Mouse (Mus musculus): ENCODE results near the gene Vsir. TPM values are rescaled to one million over a fixed set of nuclear protein-coding genes. Genes with fewer than 3 reads are reported as not detected.

Gene Vsir
- total and polyA plus RNA-seq, 3 experiments = 14.9 to 28.1 (median 20.9) TPM

- WGBS = 87% methylated on average over 4 of the region's 4 CpGs
- no peak for DNase-seq
- peak overlapping the region; percentile 60 for H3K27ac ChIP-seq
Observed at GRCm38 (mm10) chr10:60354003-60354325, 7.3 kb downstream of the Vsir start.

GRCm38 (mm10) chr10:60354881-60355677, 8.4 kb downstream of the Vsir start:
- Histone ChIP-seq H3K36me3 (ENCODE audit: control insufficient read depth, insufficient read depth, low read length) (no peaks in the 10 kb centered on the region), H3K9ac (ENCODE audit: low read depth, low read length) (no peak overlapping the region), H3K27me3 (ENCODE audit: control insufficient read depth, insufficient read depth, low read length) (no peaks in the 10 kb centered on the region), H3K4me3 (no peak overlapping the region), H3K27ac (peak overlapping the region; percentile 60), H3K79me2 (replicated peaks; ENCODE audit: control insufficient read depth, insufficient read depth, low read length) (no peaks in the 10 kb centered on the region), H3K4me1 (ENCODE audit: control insufficient read depth, insufficient read depth, low read length) (peaks cover 19% of the 10 kb centered on the region)
- TF ChIP-seq CTCF (IDR thresholded peaks at IDR 0.05) (no peak), POLR2A (IDR thresholded peaks at IDR 0.05; ENCODE audit: insufficient read depth, low read depth, low read length) (no peak), EP300 (IDR thresholded peaks at IDR 0.05; ENCODE audit: insufficient read depth, low read depth, low read length) (no peak)
- 50% methylated on average over 11 of the region's 11 CpGs for WGBS
- intact Hi-C loops (cut with DNase I) = loop anchor here (2.0 kb wide), 1 partner anchor 18 kb away; no protein-coding TSS in a partner anchor
- DNase-seq = no peak

More at GRCm38 (mm10) chr10:60354003-60354325, 7.3 kb downstream of the Vsir start:
- H3K4me1 ChIP-seq (ENCODE audit: control insufficient read depth, insufficient read depth, low read length) = peaks cover 24% of the 10 kb centered on the region
- no peak overlapping the region for H3K9ac ChIP-seq (ENCODE audit: low read depth, low read length)
- TF ChIP-seq EP300 (IDR thresholded peaks at IDR 0.05; ENCODE audit: insufficient read depth, low read depth, low read length) (no peak), CTCF (IDR thresholded peaks at IDR 0.05) (no peak), POLR2A (IDR thresholded peaks at IDR 0.05; ENCODE audit: insufficient read depth, low read depth, low read length) (no peak)
- no peak overlapping the region for H3K4me3 ChIP-seq
- no peaks in the 10 kb centered on the region for H3K27me3 ChIP-seq (ENCODE audit: control insufficient read depth, insufficient read depth, low read length)
- no peaks in the 10 kb centered on the region for H3K79me2 ChIP-seq (replicated peaks; ENCODE audit: control insufficient read depth, insufficient read depth, low read length)
- no peaks in the 10 kb centered on the region for H3K36me3 ChIP-seq (ENCODE audit: control insufficient read depth, insufficient read depth, low read length)
- intact Hi-C loops (cut with DNase I) = loop anchor here (2.0 kb wide), 1 partner anchor 19 kb away; no protein-coding TSS in a partner anchor

- TF ChIP-seq CTCF (IDR thresholded peaks at IDR 0.05) (no peak), POLR2A (IDR thresholded peaks at IDR 0.05; ENCODE audit: insufficient read depth, low read depth, low read length) (no peak), EP300 (IDR thresholded peaks at IDR 0.05; ENCODE audit: insufficient read depth, low read depth, low read length) (no peak)
- no peak overlapping the region for H3K4me3 ChIP-seq
- H3K4me1 ChIP-seq (ENCODE audit: control insufficient read depth, insufficient read depth, low read length) = peaks cover 12% of the 10 kb centered on the region
- H3K27me3 ChIP-seq (ENCODE audit: control insufficient read depth, insufficient read depth, low read length) = no peaks in the 10 kb centered on the region
- H3K79me2 ChIP-seq (replicated peaks; ENCODE audit: control insufficient read depth, insufficient read depth, low read length) = no peaks in the 10 kb centered on the region
- intact Hi-C loops (cut with DNase I) = no loop called here
- H3K36me3 ChIP-seq (ENCODE audit: control insufficient read depth, insufficient read depth, low read length) = no peaks in the 10 kb centered on the region
- 92% methylated on average over 4 of the region's 4 CpGs for WGBS
- no peak overlapping the region for H3K9ac ChIP-seq (ENCODE audit: low read depth, low read length)
- DNase-seq = no peak
- H3K27ac ChIP-seq = no peak overlapping the region
Observed at GRCm38 (mm10) chr10:60357441-60357840, 10.8 kb downstream of the Vsir start.

- no peak overlapping the region for H3K9ac ChIP-seq (ENCODE audit: low read depth, low read length)
- no peak overlapping the region for H3K27ac ChIP-seq
- 94% methylated on average over 14 of the region's 14 CpGs for WGBS
- H3K79me2 ChIP-seq (replicated peaks; ENCODE audit: control insufficient read depth, insufficient read depth, low read length) = no peaks in the 10 kb centered on the region
- no peaks in the 10 kb centered on the region for H3K27me3 ChIP-seq (ENCODE audit: control insufficient read depth, insufficient read depth, low read length)
- H3K4me3 ChIP-seq = no peak overlapping the region
- intact Hi-C loops (cut with DNase I) = no loop called here
- H3K36me3 ChIP-seq (ENCODE audit: control insufficient read depth, insufficient read depth, low read length) = no peaks in the 10 kb centered on the region
- no peak for DNase-seq
- TF ChIP-seq POLR2A (IDR thresholded peaks at IDR 0.05; ENCODE audit: insufficient read depth, low read depth, low read length) (no peak), CTCF (IDR thresholded peaks at IDR 0.05) (no peak), EP300 (IDR thresholded peaks at IDR 0.05; ENCODE audit: insufficient read depth, low read depth, low read length) (no peak)
- peaks cover 10% of the 10 kb centered on the region for H3K4me1 ChIP-seq (ENCODE audit: control insufficient read depth, insufficient read depth, low read length)
Observed at GRCm38 (mm10) chr10:60357901-60358300, 11.2 kb downstream of the Vsir start.

- no peak for TF ChIP-seq EP300 (IDR thresholded peaks at IDR 0.05; ENCODE audit: insufficient read depth, low read depth, low read length)
- TF ChIP-seq CTCF (IDR thresholded peaks at IDR 0.05) = no peak
- TF ChIP-seq POLR2A (IDR thresholded peaks at IDR 0.05; ENCODE audit: insufficient read depth, low read depth, low read length) = no peak
- intact Hi-C loops (cut with DNase I) = no loop called here
- no peak for DNase-seq
- no peak overlapping the region for H3K9ac ChIP-seq (ENCODE audit: low read depth, low read length)
- 74% methylated on average over 4 of the region's 4 CpGs for WGBS
- peaks cover 6% of the 10 kb centered on the region for H3K4me1 ChIP-seq (ENCODE audit: control insufficient read depth, insufficient read depth, low read length)
- no peaks in the 10 kb centered on the region for H3K79me2 ChIP-seq (replicated peaks; ENCODE audit: control insufficient read depth, insufficient read depth, low read length)
- H3K36me3 ChIP-seq (ENCODE audit: control insufficient read depth, insufficient read depth, low read length) = no peaks in the 10 kb centered on the region
- H3K27me3 ChIP-seq (ENCODE audit: control insufficient read depth, insufficient read depth, low read length) = no peaks in the 10 kb centered on the region
- H3K4me3 ChIP-seq = no peak overlapping the region
- no peak overlapping the region for H3K27ac ChIP-seq
Observed at GRCm38 (mm10) chr10:60358776-60359175, 12.1 kb downstream of the Vsir start.

GRCm38 (mm10) chr10:60361615-60362309, 15.1 kb downstream of the Vsir start:
- no peak for TF ChIP-seq CTCF (IDR thresholded peaks at IDR 0.05)
- no peak for TF ChIP-seq POLR2A (IDR thresholded peaks at IDR 0.05; ENCODE audit: insufficient read depth, low read depth, low read length)
- no peak for TF ChIP-seq EP300 (IDR thresholded peaks at IDR 0.05; ENCODE audit: insufficient read depth, low read depth, low read length)
- H3K36me3 ChIP-seq (ENCODE audit: control insufficient read depth, insufficient read depth, low read length) = no peaks in the 10 kb centered on the region
- no peak for DNase-seq
- WGBS = 68% methylated on average over 12 of the region's 12 CpGs
- no peaks in the 10 kb centered on the region for H3K27me3 ChIP-seq (ENCODE audit: control insufficient read depth, insufficient read depth, low read length)
- no peak overlapping the region for H3K9ac ChIP-seq (ENCODE audit: low read depth, low read length)
- intact Hi-C loops (cut with DNase I) = no loop called here
- no peak overlapping the region for H3K4me3 ChIP-seq
- peak overlapping the region; percentile 30; the same call in 1 of the 2 replicates for H3K27ac ChIP-seq
- H3K79me2 ChIP-seq (replicated peaks; ENCODE audit: control insufficient read depth, insufficient read depth, low read length) = no peaks in the 10 kb centered on the region
- peaks cover 5% of the 10 kb centered on the region for H3K4me1 ChIP-seq (ENCODE audit: control insufficient read depth, insufficient read depth, low read length)
